Mouse (Mus musculus): ENCODE measurements around the gene Gm49601. TPM values are rescaled to one million over a fixed set of nuclear protein-coding genes. Genes with fewer than 3 reads are reported as not detected.

Gm49601 gene
- total RNA-seq, 2 experiments from 2014 or later = 1.7 to 3.2 TPM

GRCm38 (mm10) chr16:18630291-18630690, 4.1 kb upstream of the Gm49601 start:
- ATAC-seq (ENCODE audit: poor library complexity, severe bottlenecking) = no peak

- peak; percentile 39 for ATAC-seq (ENCODE audit: poor library complexity, severe bottlenecking)
Observed at GRCm38 (mm10) chr16:18629390-18630231, 3.4 kb upstream of the Gm49601 start, which contains the start of gene Sept5. Sept5 (minus strand) TSS chr16:18629954.

GRCm38 (mm10) chr16:18628948-18629340, 2.7 kb upstream of the Gm49601 start:
- ATAC-seq (ENCODE audit: poor library complexity, severe bottlenecking) = no peak

- ATAC-seq (ENCODE audit: poor library complexity, severe bottlenecking) = no peak
Observed at GRCm38 (mm10) chr16:18628206-18628947, 2.1 kb upstream of the Gm49601 start.

GRCm38 (mm10) chr16:18627163-18627562, 936 bp upstream of the Gm49601 start:
- ATAC-seq (ENCODE audit: poor library complexity, severe bottlenecking) = no peak

- no peak for ATAC-seq (ENCODE audit: poor library complexity, severe bottlenecking)
Observed at GRCm38 (mm10) chr16:18625791-18626311, 376 bp downstream of the Gm49601 start.

- no peak for ATAC-seq (ENCODE audit: poor library complexity, severe bottlenecking)
Observed at GRCm38 (mm10) chr16:18625097-18625496, 1.1 kb downstream of the Gm49601 start.

- no peak for ATAC-seq (ENCODE audit: poor library complexity, severe bottlenecking)
Observed at GRCm38 (mm10) chr16:18624641-18625040, 1.6 kb downstream of the Gm49601 start.

GRCm38 (mm10) chr16:18623751-18624540, 2.3 kb downstream of the Gm49601 start:
- no peak for ATAC-seq (ENCODE audit: poor library complexity, severe bottlenecking)

- no peak for ATAC-seq (ENCODE audit: poor library complexity, severe bottlenecking)
Observed at GRCm38 (mm10) chr16:18622916-18623750, 3.1 kb downstream of the Gm49601 start.

- ATAC-seq (ENCODE audit: poor library complexity, severe bottlenecking) = no peak
Observed at GRCm38 (mm10) chr16:18622019-18622418, 4.2 kb downstream of the Gm49601 start, which contains the start of gene Gp1bb. Gp1bb (minus strand) TSS chr16:18622403.

- no peak for ATAC-seq (ENCODE audit: poor library complexity, severe bottlenecking)
Observed at GRCm38 (mm10) chr16:18621362-18622001, 4.7 kb downstream of the Gm49601 start.

- ATAC-seq (ENCODE audit: poor library complexity, severe bottlenecking) = no peak
Observed at GRCm38 (mm10) chr16:18620601-18621361, 5.4 kb downstream of the Gm49601 start.

- ATAC-seq (ENCODE audit: poor library complexity, severe bottlenecking) = no peak
Observed at GRCm38 (mm10) chr16:18620201-18620600, 6.0 kb downstream of the Gm49601 start.

GRCm38 (mm10) chr16:18619110-18619509, 7.1 kb downstream of the Gm49601 start:
- no peak for ATAC-seq (ENCODE audit: poor library complexity, severe bottlenecking)

- no peak for ATAC-seq (ENCODE audit: poor library complexity, severe bottlenecking)
Observed at GRCm38 (mm10) chr16:18618297-18618696, 7.9 kb downstream of the Gm49601 start.

- peak; percentile 86 for ATAC-seq (ENCODE audit: poor library complexity, severe bottlenecking)
Observed at GRCm38 (mm10) chr16:18617370-18618065, 8.7 kb downstream of the Gm49601 start.

GRCm38 (mm10) chr16:18613301-18613700, 12.9 kb downstream of the Gm49601 start:
- ATAC-seq (ENCODE audit: poor library complexity, severe bottlenecking) = no peak
